Mouse (Mus musculus) layer of hippocampus, postnatal 25 days (tissue): ENCODE data around the gene Fanci. TPM values are rescaled to one million over a fixed set of nuclear protein-coding genes. Genes with fewer than 3 reads are reported as not detected.
A peak's percentile ranks its signal among the peaks of the same experiment; 100 is the strongest.

ENCODE experiments used
- DNase-seq, 2 experiments: peaks; one replicate each; pipeline ENCODE4 v3.0.0; 2022; ENCODE audit warnings: mixed read lengths in 2 of 2, low spot score in 1 of 2; ENCODE audit errors: extremely low spot score in 1 of 2
- total RNA-seq, 2 experiments: library from RNA; stranded (reverse); gene quantifications; 2 replicates each; pipeline ENCODE4 v1.2.3; 2021

Fanci gene
- total RNA-seq, 2 experiments from 2014 or later = 0.26 to 0.37 TPM

DNA sequence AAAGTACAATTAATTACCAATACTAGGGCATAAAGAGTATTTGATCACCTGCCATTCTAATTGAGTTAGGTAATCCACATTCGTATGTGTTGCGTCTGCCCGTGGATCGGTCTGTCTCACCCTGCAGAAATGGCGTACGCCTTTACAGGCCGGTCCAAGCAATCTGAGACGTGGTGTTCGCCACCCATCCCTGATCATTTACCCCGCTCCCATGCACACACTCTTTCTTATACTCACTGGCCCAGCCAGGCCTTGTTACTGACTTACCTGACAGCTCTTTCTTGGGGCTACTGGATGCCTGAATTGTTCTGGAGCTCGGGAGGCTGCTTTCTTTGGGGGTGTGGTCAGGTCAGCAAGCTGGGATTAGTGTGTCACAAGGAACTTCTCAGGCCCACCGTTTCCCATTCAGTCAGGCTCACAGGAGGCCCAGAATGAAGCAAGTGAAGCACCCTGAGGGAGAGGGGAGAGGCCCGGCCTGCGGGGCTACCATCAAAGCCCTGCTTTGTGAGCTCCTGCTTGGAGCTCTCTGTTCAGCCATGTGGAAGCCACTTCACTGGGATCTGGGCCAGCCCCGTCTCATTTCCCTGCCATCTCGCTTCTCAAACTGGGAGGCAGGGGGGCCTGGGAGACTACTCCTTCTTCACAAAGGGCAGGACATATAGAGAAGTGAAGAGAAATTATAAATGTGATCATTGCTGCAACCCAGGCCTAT, 5.2 kb upstream of the Fanci start, which contains the start of gene Rlbp1:
Rlbp1 (minus strand) TSS at position 627 of the 712 bp plus-strand sequence.
- DNase-seq = peak in 1 of 2 experiments; percentile 31

DNA sequence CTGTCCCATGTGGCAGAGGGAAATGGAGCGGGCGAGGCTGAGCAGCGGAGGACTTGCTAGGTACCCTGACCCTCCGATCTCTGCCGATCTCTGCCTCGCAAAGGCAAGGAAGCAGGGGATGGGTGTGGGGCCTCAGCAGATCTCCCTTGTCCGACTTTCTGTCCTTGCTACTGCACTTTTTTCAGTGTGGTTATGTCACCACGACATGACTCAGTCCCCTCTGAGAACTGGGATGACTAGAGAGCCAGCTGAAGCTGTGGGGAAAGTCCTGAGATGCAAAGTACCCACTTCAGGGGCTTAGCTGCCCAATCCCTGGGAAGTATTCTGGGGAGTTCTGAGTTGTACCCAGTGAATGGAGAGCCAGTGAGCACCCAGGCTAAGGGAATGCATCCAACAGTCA, 4.6 kb upstream of the Fanci start:
- DNase-seq = no peak

- DNase-seq = no peak
These were observed 3.7 kb upstream of the Fanci start for GRCm38 (mm10) chr7:79387991-79388390.

- DNase-seq = no peak
These were observed 3.0 kb upstream of the Fanci start for GRCm38 (mm10) chr7:79388671-79389206.

- no peak for DNase-seq
These were observed 1.5 kb upstream of the Fanci start for GRCm38 (mm10) chr7:79390141-79390708.

DNA sequence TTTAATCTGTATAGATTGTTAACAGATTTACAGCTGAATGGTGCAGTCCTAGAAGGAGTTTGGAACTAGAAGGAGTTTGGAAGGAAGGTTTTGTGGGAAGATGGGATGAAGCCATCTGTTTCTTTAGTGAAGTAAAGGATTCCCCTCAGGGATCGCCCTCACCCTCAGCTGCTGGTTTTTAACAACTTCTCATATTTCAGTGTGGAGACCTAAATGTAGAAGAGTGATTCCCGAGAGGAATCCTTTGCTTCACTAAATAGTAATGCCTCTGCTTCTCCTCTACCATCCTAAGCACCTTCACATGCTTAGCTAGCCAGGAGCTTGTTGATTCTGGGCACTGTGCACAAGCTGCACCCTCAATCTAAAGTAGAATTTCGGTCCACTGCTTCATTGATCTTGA, 258 bp upstream of the Fanci start:
- DNase-seq = no peak

- DNase-seq = no peak
These were observed 1.3 kb downstream of the Fanci start for GRCm38 (mm10) chr7:79392860-79393513.

DNA sequence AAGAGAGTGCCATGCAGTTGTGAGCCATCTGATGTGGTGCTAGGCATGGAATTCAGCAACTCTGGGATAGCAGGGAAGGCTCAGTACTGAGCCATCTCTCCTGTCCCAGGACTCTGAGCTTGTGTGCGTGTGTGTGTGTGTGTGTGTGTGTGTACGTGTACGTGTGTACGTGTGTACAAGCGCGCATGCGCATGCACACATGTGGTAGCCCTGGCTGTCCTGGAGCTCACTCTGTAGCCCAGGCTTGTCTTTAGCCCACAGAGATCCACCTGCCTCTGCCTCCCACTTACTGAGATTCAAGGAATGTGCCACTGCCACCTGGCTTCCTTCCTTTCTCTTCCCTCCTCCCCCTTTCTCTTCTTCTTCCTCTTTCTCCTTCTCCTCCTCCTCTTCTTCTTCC, 2.2 kb downstream of the Fanci start:
- no peak for DNase-seq

DNA sequence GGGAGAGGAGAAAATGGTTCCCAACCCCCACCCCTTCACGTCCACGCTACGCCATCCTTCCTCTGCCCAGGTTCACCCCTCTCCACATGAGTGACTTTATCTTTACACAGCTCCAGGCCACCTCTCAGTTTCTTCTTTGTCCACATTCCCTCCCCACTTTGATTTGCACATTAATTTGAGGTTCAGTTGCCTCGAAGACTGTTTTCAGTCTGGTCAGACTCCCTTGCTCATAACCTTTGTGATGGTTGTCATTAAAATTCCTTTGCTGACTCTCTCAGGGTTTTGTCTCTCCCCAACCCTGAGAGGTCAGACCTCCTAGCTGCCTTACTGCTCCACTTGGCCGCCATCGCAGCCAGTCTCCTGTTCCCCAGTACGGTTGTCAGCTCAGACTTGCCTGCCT, 2.9 kb downstream of the Fanci start:
- DNase-seq = no peak

GRCm38 (mm10) chr7:79395186-79395585, 3.5 kb downstream of the Fanci start:
- no peak for DNase-seq

GRCm38 (mm10) chr7:79397446-79397963, 5.8 kb downstream of the Fanci start:
- DNase-seq = no peak

GRCm38 (mm10) chr7:79398426-79398825, 6.7 kb downstream of the Fanci start:
- no peak for DNase-seq

- DNase-seq = no peak
These were observed 7.2 kb downstream of the Fanci start for GRCm38 (mm10) chr7:79398971-79399370.

- DNase-seq = no peak
These were observed 8.6 kb downstream of the Fanci start for GRCm38 (mm10) chr7:79400296-79400695.

DNA sequence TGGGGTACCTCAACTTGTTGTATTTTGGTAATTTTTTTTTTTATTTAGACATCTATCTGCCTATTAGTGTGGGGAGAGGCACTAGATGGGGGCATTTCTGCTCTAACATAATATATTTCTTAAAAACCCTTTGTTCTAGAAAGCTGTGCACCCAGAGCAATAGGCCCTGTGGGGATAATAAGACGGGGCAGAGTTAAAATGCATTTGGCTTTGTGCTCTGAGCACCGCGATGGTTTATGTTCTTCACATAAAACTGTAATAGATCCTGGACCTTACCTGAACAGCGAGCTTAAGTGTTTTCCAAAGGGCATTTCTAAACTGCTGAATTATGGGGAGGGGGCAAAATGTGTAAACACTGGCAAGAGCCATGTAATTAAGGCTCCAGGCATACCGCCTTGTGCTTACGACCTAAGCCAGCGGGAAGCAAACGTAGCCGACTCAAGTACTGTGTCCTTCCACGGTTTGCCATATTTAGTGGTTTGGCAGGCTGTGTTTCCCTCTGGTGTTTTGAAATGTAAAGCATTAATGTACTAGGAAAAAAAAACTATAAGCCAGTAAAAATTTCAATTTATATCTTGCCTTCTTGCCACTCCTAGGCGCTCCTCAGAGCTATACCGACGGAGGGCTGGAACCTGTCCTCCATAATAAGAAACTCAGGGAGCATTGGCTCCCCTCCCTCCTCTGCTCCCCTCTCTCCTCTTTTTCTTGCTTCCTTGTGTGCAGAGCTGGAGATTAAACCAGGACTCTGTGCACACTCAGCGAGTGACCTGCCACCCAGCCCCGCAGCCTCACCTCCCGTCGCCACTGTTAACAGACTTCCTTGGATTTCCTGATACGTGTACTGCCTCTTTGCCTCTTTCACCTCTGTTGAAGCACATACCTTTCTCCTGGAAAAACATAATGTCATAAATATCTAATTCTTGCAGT, 23.0 kb downstream of the Fanci start:
- DNase-seq = no peak

DNA sequence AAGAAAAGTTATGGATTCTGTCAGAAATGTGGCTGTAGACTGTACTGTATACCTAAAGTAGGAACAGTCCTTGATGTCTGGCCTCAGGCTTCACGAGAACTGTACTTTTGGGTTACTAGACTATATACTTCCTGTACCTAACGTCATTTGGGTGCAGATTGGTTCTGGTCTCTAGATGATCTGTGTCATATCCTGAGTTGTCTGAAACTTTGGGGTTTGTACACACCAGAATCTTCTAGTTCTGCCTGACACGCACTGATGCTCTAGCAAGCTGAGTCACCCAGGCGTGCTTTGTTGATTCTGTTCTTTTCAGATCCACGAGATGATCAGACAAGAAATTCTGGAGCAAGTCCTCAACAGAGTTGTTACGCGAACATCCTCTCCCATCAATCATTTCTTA, 28.2 kb downstream of the Fanci start:
- no peak for DNase-seq

GRCm38 (mm10) chr7:79422876-79423275, 31.1 kb downstream of the Fanci start:
- DNase-seq = no peak

- no peak for DNase-seq
These were observed 34.1 kb downstream of the Fanci start for GRCm38 (mm10) chr7:79425804-79426203.

DNA sequence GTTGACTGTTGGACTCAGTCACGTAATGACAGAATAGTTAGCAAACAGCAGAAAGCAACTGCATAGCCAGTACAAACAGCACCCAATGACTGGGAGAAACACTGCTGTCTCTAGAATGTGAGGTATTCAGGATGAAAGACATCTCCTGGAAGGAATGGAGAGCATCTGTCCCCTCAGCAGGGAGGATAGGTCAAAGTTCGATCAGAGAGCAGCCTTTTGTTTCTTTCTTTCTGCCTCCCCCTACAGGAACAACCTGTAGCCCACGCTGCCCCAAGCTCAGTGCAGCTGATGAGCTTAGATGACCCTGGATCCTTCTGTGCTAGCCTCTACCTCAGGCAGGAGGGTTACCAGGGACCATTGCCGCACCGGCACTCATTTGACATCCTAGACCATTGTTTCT, 36.5 kb downstream of the Fanci start:
- DNase-seq = no peak

- no peak for DNase-seq
These were observed 48.3 kb downstream of the Fanci start for GRCm38 (mm10) chr7:79440035-79440434.
